Mouse (Mus musculus) fat pad, adult 2 months (tissue): ENCODE data around the gene Itgb6.

ENCODE experiments used
- DNase-seq: peaks from one replicate; pipeline ENCODE4 v3.0.0-alpha.2; 2011; ENCODE audit warnings: low read depth, low spot score; ENCODE audit errors: extremely low read depth

Gene Itgb6

GRCm38 (mm10) chr2:60684168-60684567, 38.3 kb downstream of the Itgb6 start:
- no peak for DNase-seq

GRCm38 (mm10) chr2:60682554-60682953, 39.9 kb downstream of the Itgb6 start:
- no peak for DNase-seq

GRCm38 (mm10) chr2:60674413-60674812, 48.0 kb downstream of the Itgb6 start:
- DNase-seq: no peak

- DNase-seq: no peak
These were observed 49.2 kb downstream of the Itgb6 start for GRCm38 (mm10) chr2:60672973-60673954.

GRCm38 (mm10) chr2:60671215-60671614, 51.2 kb downstream of the Itgb6 start:
- no peak for DNase-seq

GRCm38 (mm10) chr2:60663071-60663470, 59.4 kb downstream of the Itgb6 start:
- DNase-seq: no peak

- no peak for DNase-seq
These were observed 62.5 kb downstream of the Itgb6 start for GRCm38 (mm10) chr2:60659993-60660392.

- no peak for DNase-seq
These were observed 63.5 kb downstream of the Itgb6 start for GRCm38 (mm10) chr2:60658992-60659391.

- no peak for DNase-seq
These were observed 67.6 kb downstream of the Itgb6 start for GRCm38 (mm10) chr2:60654828-60655227.

GRCm38 (mm10) chr2:60650155-60650554, 72.3 kb downstream of the Itgb6 start:
- no peak for DNase-seq

GRCm38 (mm10) chr2:60647650-60648049, 74.8 kb downstream of the Itgb6 start:
- no peak for DNase-seq

- DNase-seq: no peak
These were observed 75.9 kb downstream of the Itgb6 start for GRCm38 (mm10) chr2:60646583-60646982.

- DNase-seq: no peak
These were observed 79.0 kb downstream of the Itgb6 start for GRCm38 (mm10) chr2:60643406-60643805.

- no peak for DNase-seq
These were observed 79.8 kb downstream of the Itgb6 start for GRCm38 (mm10) chr2:60642606-60643005.

- no peak for DNase-seq
These were observed 82.1 kb downstream of the Itgb6 start for GRCm38 (mm10) chr2:60640342-60640672.

GRCm38 (mm10) chr2:60639617-60640341, 82.7 kb downstream of the Itgb6 start:
- peak; percentile 40 for DNase-seq

- no peak for DNase-seq
These were observed 85.3 kb downstream of the Itgb6 start for GRCm38 (mm10) chr2:60636910-60637761.

GRCm38 (mm10) chr2:60636481-60636880, 86.0 kb downstream of the Itgb6 start:
- DNase-seq: no peak

GRCm38 (mm10) chr2:60636038-60636437, 86.4 kb downstream of the Itgb6 start:
- DNase-seq: no peak

- DNase-seq: no peak
These were observed 89.7 kb downstream of the Itgb6 start for GRCm38 (mm10) chr2:60632791-60633190.

- no peak for DNase-seq
These were observed 92.1 kb downstream of the Itgb6 start for GRCm38 (mm10) chr2:60630304-60630703.
